Mouse (Mus musculus) limb, embryonic 13.5 days (tissue): ENCODE measurements around the gene Pars2. TPM values are rescaled to one million over a fixed set of nuclear protein-coding genes. Genes with fewer than 3 reads are reported as not detected.
A peak's percentile ranks its signal among the peaks of the same experiment; 100 is the strongest.

ENCODE experiments used
- ATAC-seq: fragments of 200-750 bp; cut with Nextera tagmentation; 2 replicates; pipeline ENCODE4 v1.8.0; 2017; ENCODE audit warnings: low read depth, moderate number of reproducible peaks, moderate TSS enrichment; ENCODE audit not compliant: low FRiP score
- H3K27ac ChIP-seq: fragments of 300-500 bp; sonication (generic); 2 replicates; pipeline ENCODE4 v1.5.1; 2015; ENCODE audit warnings: inconsistent platforms, mild to moderate bottlenecking, moderate library complexity
- H3K27me3 ChIP-seq: fragments of 300-500 bp; sonication (generic); 2 replicates; pipeline ENCODE4 v1.6.1; 2015; ENCODE audit warnings: mild to moderate bottlenecking, inconsistent platforms
- H3K36me3 ChIP-seq: fragments of 300-500 bp; sonication (generic); 2 replicates; pipeline ENCODE4 v1.6.1; 2015; ENCODE audit warnings: inconsistent platforms, mild to moderate bottlenecking, moderate library complexity
- H3K4me1 ChIP-seq: fragments of 300-500 bp; sonication (generic); 2 replicates; pipeline ENCODE4 v1.6.1; 2015; ENCODE audit warnings: inconsistent platforms
- H3K4me2 ChIP-seq: fragments of 300-500 bp; sonication (generic); replicated peaks from 2 replicates; pipeline ENCODE4 v1.6.1; 2015; ENCODE audit warnings: inconsistent platforms, mild to moderate bottlenecking, moderate library complexity
- H3K4me3 ChIP-seq: fragments of 300-500 bp; sonication (generic); 2 replicates; pipeline ENCODE4 v1.5.1; 2015; ENCODE audit warnings: moderate library complexity, mild to moderate bottlenecking, inconsistent platforms
- H3K9ac ChIP-seq: fragments of 300-500 bp; sonication (generic); 2 replicates; pipeline ENCODE4 v1.6.1; 2015; ENCODE audit warnings: mild to moderate bottlenecking, inconsistent platforms
- H3K9me3 ChIP-seq: fragments of 300-500 bp; sonication (generic); 2 replicates; pipeline ENCODE4 v1.6.1; 2016; ENCODE audit warnings: inconsistent platforms
- WGBS: fragments of 180-500 bp; shearing (Covaris S2); methylation state at CpG from one replicate; pipeline ENCODE4 v1.1.7; 2015; 5-methylcytosine and 5-hydroxymethylcytosine counted together
- polyA plus RNA-seq: library from polyadenylated mRNA; unstranded; fragments of >200 nt; fragmentation: Nextera tagmentation; extraction: Ambion mirVana; gene quantifications from 2 replicates; pipeline ENCODE4 v1.2.1, GENCODE M21; 2015

The Pars2 gene
- polyA plus RNA-seq, 1 experiment from 2014 or later: 15.6 TPM

DNA sequence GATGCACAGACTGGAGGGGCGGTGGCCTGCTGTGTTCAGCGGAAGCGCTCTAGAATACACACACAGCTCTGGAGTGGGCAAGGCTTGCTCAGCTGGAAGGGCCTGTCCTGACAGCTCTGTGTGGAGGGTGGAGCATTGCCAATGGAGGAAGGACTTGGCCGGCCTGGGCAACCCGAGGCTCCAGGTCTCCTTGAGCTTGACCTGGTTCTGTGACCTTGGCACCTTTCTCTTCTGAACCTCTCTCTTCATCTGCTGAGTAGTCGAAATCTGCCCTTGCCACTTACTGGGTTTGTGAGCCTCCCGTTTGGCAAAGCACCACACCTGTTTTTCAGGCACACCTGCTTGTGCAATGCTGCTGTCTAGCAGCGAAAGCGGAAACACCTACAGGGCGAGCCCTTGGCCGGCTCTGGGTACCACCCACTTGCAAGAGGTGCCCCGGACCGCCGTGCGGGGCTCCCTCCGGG lies 28.8 kb upstream of the Pars2 start, which contains the start of gene Ttc22:
Gene Ttc22, plus strand, starts transcription at position 403 of the 464 bp plus-strand sequence.
- Histone ChIP-seq H3K4me1 (peaks cover 16% of the 10 kb centered on the region), H3K9ac (no peak within 1 kb of the TSS), H3K4me2 (peak within 1 kb of the TSS; percentile 32), H3K36me3 (no peaks in the 10 kb centered on the region), H3K27me3 (peaks cover 59% of the 10 kb centered on the region), H3K9me3 (no peaks in the 10 kb centered on the region), H3K27ac (no peak within 1 kb of the TSS), H3K4me3 (peak within 1 kb of the TSS; percentile 0; the same call in 1 of the 2 replicates)
- WGBS: 21% methylated on average over 16 of the region's 16 CpGs
- no peak for ATAC-seq

GRCm38 (mm10) chr4:106622712-106623111 lies 28.2 kb upstream of the Pars2 start:
- 25% methylated on average over 28 of the region's 28 CpGs for WGBS
- Histone ChIP-seq H3K4me3 (0 out of 2 replicates have a peak overlapping the region, but pooled peaks have one; percentile 0), H3K27me3 (peaks cover 56% of the 10 kb centered on the region)

GRCm38 (mm10) chr4:106624271-106624670 lies 26.6 kb upstream of the Pars2 start:
- Histone ChIP-seq H3K4me3 (no peak overlapping the region), H3K4me2 (no peak overlapping the region), H3K36me3 (no peaks in the 10 kb centered on the region), H3K9me3 (no peaks in the 10 kb centered on the region), H3K4me1 (peaks cover 13% of the 10 kb centered on the region), H3K27me3 (peaks cover 54% of the 10 kb centered on the region), H3K9ac (no peak overlapping the region), H3K27ac (no peak overlapping the region)
- 89% methylated on average over 10 of the region's 10 CpGs for WGBS
- ATAC-seq: no peak

More at GRCm38 (mm10) chr4:106622712-106623111, 28.2 kb upstream of the Pars2 start:
- no peak for ATAC-seq
- no peaks in the 10 kb centered on the region for H3K36me3 ChIP-seq
- H3K4me1 ChIP-seq: peaks cover 13% of the 10 kb centered on the region
- H3K4me2 ChIP-seq: peak overlapping the region; percentile 32; the same call in 1 of the 2 replicates
- no peak overlapping the region for H3K9ac ChIP-seq
- H3K9me3 ChIP-seq: no peaks in the 10 kb centered on the region
- no peak overlapping the region for H3K27ac ChIP-seq

- Histone ChIP-seq H3K27me3 (peaks cover 28% of the 10 kb centered on the region), H3K9ac (no peak overlapping the region), H3K4me3 (no peak overlapping the region), H3K36me3 (no peaks in the 10 kb centered on the region), H3K4me1 (peaks cover 26% of the 10 kb centered on the region), H3K4me2 (no peak overlapping the region), H3K27ac (no peak overlapping the region), H3K9me3 (no peaks in the 10 kb centered on the region)
- WGBS: 77% methylated on average over 5 of the region's 5 CpGs
- no peak for ATAC-seq
Measured at GRCm38 (mm10) chr4:106627809-106628208, 23.1 kb upstream of the Pars2 start.

DNA sequence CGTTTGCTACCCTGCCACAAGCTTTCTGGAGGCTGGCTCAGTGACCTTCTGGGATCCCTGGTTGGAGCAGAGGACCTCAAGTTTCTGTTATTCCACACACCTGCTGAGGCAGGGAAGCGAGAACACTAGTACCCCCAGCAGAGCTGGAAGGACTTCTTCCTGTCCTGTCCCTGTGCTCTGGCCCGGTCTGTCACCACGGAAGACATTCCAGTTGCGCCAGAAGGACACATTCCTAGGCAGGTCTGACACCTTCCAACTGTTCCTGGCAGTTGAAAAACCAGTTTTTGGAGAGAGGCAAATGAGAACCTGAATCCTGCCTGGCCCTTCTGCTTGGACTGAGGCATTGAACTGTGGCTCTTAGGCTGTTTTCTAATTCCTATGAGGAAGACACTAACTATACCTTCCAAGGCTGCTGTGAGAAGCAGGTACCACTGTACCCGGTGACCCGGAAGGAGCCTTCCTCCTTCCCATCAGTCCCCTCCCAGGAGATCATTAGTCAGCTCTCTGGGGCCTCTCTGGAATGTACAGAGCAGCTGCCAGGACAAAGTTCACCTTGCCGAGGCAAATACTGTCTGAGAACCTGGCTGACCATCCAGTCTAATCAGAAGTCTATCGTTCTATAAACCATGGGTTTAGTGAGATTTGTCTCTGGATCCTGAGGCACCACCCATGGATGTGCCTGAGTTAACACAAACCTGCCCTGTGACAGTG lies 22.1 kb upstream of the Pars2 start:
- no peaks in the 10 kb centered on the region for H3K36me3 ChIP-seq
- H3K4me2 ChIP-seq: no peak overlapping the region
- no peak overlapping the region for H3K9ac ChIP-seq
- peaks cover 36% of the 10 kb centered on the region for H3K4me1 ChIP-seq
- ATAC-seq: no peak
- no peak overlapping the region for H3K27ac ChIP-seq
- H3K9me3 ChIP-seq: no peaks in the 10 kb centered on the region
- no peak overlapping the region for H3K4me3 ChIP-seq
- peaks cover 18% of the 10 kb centered on the region for H3K27me3 ChIP-seq
- WGBS: 47% methylated on average over 9 of the region's 9 CpGs

DNA sequence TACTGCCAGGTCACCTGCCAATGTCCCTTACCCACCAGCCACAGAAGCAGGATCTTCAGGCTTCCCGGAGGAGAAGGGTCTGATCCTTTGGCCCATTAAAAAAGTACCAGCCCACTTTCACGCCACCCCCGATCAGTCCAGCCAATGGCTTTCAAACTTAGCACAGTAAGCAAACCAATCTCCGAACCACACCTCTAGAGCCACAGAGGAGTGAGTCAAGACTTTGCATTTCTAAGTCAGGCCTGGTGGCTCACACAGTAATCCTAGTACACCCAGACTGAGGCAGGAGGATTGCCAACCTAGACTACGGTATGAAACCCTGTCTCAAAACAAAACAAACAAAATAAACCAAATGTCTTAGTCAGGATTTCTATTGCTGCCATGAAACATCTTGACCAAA lies 21.5 kb upstream of the Pars2 start:
- no peaks in the 10 kb centered on the region for H3K36me3 ChIP-seq
- ATAC-seq: no peak
- WGBS: 57% methylated on average over 5 of the region's 5 CpGs
- peaks cover 12% of the 10 kb centered on the region for H3K27me3 ChIP-seq
- H3K9me3 ChIP-seq: no peaks in the 10 kb centered on the region
- no peak overlapping the region for H3K4me3 ChIP-seq
- H3K27ac ChIP-seq: no peak overlapping the region
- peaks cover 42% of the 10 kb centered on the region for H3K4me1 ChIP-seq
- H3K4me2 ChIP-seq: no peak overlapping the region
- H3K9ac ChIP-seq: no peak overlapping the region

DNA sequence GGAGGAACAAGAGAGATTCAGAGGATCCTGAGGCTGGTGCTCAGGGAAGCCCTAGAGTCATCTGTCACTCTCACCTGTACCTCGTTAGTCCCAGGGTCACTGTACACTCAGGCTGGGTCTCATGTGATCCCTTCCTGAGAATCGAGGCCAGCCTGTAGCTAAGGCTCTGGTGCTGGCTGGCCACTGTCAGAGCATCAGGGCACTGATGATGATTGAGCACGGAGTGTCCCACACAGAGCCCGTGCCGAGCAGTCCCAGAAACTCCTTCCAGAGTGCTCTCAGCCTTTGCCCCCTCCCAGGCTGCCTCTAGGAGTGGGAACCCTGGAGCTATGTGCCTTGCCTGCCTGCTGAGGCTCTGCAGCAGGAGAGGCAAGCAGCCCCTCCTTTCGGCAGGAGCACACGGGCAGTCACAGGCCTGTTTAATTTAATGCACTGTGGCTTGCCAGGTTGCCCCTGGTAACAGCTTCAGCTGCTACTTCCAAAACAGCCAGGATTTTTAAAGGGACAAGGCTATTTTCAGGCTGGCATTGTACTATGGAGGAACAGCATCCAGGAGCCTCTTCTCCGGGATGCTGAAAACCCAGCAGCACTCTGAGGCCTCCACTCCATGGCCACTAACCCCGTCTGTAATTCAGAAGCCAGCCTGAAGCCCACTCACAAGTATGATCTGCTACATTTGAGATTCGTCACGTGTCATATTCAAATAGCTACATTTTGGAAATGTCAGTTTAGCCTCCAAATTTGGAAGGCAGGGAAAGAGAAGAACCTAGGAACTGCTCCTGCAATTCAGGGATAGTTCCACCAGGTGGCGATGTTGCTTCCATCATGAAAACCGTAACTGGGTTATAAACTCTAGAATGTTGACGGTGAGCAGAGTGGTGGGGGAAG lies 20.3 kb upstream of the Pars2 start:
- Histone ChIP-seq H3K27me3 (peaks cover under 1% of the 10 kb centered on the region; the same call in 1 of the 2 replicates), H3K4me2 (peak overlapping the region; percentile 25), H3K4me3 (no peak overlapping the region), H3K27ac (peak overlapping the region; percentile 48; the same call in 1 of the 2 replicates), H3K9me3 (no peaks in the 10 kb centered on the region), H3K4me1 (peaks cover 42% of the 10 kb centered on the region), H3K9ac (peak overlapping the region; percentile 43; the same call in 1 of the 2 replicates), H3K36me3 (no peaks in the 10 kb centered on the region)
- WGBS: 12% methylated on average over 14 of the region's 14 CpGs
- ATAC-seq: peak; percentile 74

GRCm38 (mm10) chr4:106632313-106632712 lies 18.6 kb upstream of the Pars2 start:
- H3K9ac ChIP-seq: no peak overlapping the region
- 36% methylated on average over 1 of the region's 3 CpGs for WGBS
- H3K27ac ChIP-seq: no peak overlapping the region; the same call in 1 of the 2 replicates
- H3K36me3 ChIP-seq: no peaks in the 10 kb centered on the region
- peaks cover 34% of the 10 kb centered on the region for H3K4me1 ChIP-seq
- no peak overlapping the region for H3K4me2 ChIP-seq
- no peak for ATAC-seq
- H3K9me3 ChIP-seq: no peaks in the 10 kb centered on the region
- H3K27me3 ChIP-seq: no peaks in the 10 kb centered on the region
- no peak overlapping the region for H3K4me3 ChIP-seq

DNA sequence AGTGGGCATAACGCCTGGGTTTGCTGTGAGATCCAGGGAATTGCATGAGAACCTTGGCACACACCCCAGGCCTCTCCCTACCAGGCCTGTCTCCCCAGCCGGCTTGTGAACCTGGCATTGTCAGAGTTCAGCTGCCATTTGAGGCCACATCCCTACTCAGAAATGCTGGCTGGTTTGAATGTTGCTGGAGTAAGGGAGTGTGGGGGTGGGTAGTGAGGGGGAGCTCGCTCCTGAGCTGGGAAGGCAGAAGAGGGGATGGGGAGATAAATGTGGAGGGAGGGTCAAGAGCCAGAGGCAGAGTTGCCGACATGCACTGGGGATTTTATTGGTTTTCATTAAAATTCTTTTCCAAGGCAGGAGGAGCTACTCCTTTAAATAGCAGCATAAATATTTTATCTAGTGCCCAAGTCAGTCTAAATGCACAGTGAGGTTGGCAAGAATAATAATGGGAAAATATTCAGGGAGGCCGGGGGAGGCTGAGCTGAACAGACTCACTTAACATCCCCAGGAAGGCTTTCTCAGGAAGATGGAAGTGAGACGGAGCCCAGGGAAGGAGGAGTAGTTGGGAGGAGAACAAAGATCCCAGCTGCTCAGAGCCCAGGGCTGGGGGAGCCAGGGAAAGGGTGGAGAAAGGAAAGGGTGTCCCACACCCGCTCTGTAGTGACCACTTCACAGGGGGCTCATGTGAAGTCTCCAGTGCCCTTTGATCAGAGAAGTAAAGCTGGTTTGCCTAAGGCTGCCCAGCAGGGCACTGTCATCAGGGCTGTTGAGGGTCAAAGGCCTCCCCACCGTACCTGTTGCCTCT lies 17.4 kb upstream of the Pars2 start:
- no peaks in the 10 kb centered on the region for H3K27me3 ChIP-seq
- H3K36me3 ChIP-seq: no peaks in the 10 kb centered on the region
- H3K9ac ChIP-seq: 0 out of 2 replicates have a peak overlapping the region, but pooled peaks have one; percentile 13
- H3K9me3 ChIP-seq: no peaks in the 10 kb centered on the region
- H3K4me2 ChIP-seq: peak overlapping the region; percentile 3; the same call in 1 of the 2 replicates
- 17% methylated on average over 8 of the region's 8 CpGs for WGBS
- no peak overlapping the region for H3K4me3 ChIP-seq
- H3K4me1 ChIP-seq: peaks cover 34% of the 10 kb centered on the region
- H3K27ac ChIP-seq: peak overlapping the region; percentile 75; the same call in 1 of the 2 replicates
- ATAC-seq: peak; percentile 57; the same call in 1 of the 2 replicates

- Histone ChIP-seq H3K27me3 (no peaks in the 10 kb centered on the region), H3K4me3 (no peak overlapping the region), H3K36me3 (no peaks in the 10 kb centered on the region), H3K27ac (peak overlapping the region; percentile 75; the same call in 1 of the 2 replicates), H3K4me1 (peaks cover 34% of the 10 kb centered on the region), H3K4me2 (0 out of 2 replicates have a peak overlapping the region, but pooled peaks have one; percentile 3), H3K9me3 (no peaks in the 10 kb centered on the region), H3K9ac (no peak overlapping the region)
- WGBS: 49% methylated on average over 9 of the region's 9 CpGs
- ATAC-seq: no peak
Measured at GRCm38 (mm10) chr4:106634086-106634479, 16.8 kb upstream of the Pars2 start.

DNA sequence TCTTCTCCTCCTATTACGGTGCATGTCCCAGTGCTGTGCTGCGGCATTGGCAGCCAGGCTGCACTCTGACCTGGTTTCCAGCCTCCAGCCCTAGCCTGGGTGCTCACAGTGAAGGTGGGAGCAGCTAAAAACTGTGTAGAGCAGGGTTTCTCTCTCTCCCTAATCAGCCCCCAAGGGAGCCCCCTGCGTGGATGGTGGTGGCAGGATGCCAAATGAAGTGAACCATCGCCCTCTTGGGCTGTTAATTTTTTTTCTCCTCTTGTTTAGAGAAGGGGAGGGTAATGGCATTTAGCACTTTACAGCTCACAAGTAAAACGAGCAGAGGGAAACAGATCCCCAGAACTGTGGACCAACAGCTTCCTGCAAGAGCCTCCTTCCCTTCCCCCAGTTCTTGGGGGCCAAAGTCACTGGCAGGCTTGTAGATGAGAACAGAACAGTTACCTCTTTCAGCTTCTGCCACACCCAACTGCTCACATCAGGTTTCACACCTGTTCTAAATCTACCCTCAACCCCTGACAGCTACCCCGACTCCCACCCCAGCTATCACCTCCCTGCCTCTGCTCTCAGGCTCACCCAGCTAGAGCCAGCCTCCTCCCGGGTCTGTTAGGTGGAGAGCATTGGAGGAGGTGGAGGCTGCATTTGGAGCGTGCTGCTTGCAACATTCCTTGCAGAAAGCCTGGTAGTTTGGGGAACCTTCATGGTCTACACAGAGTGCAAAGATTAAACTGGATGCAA lies 7.2 kb upstream of the Pars2 start:
- Histone ChIP-seq H3K4me3 (no peak overlapping the region), H3K27me3 (no peaks in the 10 kb centered on the region), H3K27ac (peak overlapping the region; percentile 79), H3K36me3 (no peaks in the 10 kb centered on the region), H3K4me1 (peaks cover 28% of the 10 kb centered on the region), H3K4me2 (peak overlapping the region; percentile 36), H3K9ac (peak overlapping the region; percentile 45; the same call in 1 of the 2 replicates), H3K9me3 (no peaks in the 10 kb centered on the region)
- peak; percentile 58 for ATAC-seq
- 11% methylated on average over 8 of the region's 8 CpGs for WGBS
